Mouse (Mus musculus) midbrain, embryonic 16.5 days (tissue): ENCODE data around the gene Kif20b. TPM values are rescaled to one million over a fixed set of nuclear protein-coding genes. Genes with fewer than 3 reads are reported as not detected.

Experiments
- ATAC-seq: fragments of 200-750 bp; cut with Nextera tagmentation; 2 replicates; pipeline ENCODE4 v1.8.0; 2017; ENCODE audit warnings: moderate TSS enrichment
- H3K27ac ChIP-seq: fragments of 300-500 bp; sonication (generic); 2 replicates; pipeline ENCODE4 v1.5.1; 2014; ENCODE audit warnings: mild to moderate bottlenecking, low read length, mixed read lengths
- H3K27me3 ChIP-seq: fragments of 300-500 bp; sonication (generic); 2 replicates; pipeline ENCODE4 v1.6.1; 2014; ENCODE audit warnings: low read depth, low read length, mixed read lengths; ENCODE audit not compliant: control insufficient read depth, insufficient read depth
- H3K36me3 ChIP-seq: fragments of 300-500 bp; sonication (generic); 2 replicates; pipeline ENCODE4 v1.6.1; 2014; ENCODE audit warnings: mild to moderate bottlenecking, low read length, moderate library complexity, mixed read lengths; ENCODE audit not compliant: control insufficient read depth, insufficient read depth
- H3K4me1 ChIP-seq: fragments of 300-500 bp; sonication (generic); 2 replicates; pipeline ENCODE4 v1.6.1; 2014; ENCODE audit warnings: mild to moderate bottlenecking, low read length, mixed read lengths; ENCODE audit not compliant: control insufficient read depth, insufficient read depth
- H3K4me2 ChIP-seq: fragments of 300-500 bp; sonication (generic); 2 replicates; pipeline ENCODE4 v1.6.1; 2014; ENCODE audit warnings: mild to moderate bottlenecking, low read length, mixed read lengths
- H3K4me3 ChIP-seq: fragments of 300-500 bp; sonication (generic); 2 replicates; pipeline ENCODE4 v1.5.1; 2014; ENCODE audit warnings: low read depth, mild to moderate bottlenecking, low read length, moderate library complexity, mixed read lengths
- H3K9ac ChIP-seq: fragments of 300-500 bp; sonication (generic); 2 replicates; pipeline ENCODE4 v1.6.1; 2014; ENCODE audit warnings: low read depth, low read length, mixed read lengths
- H3K9me3 ChIP-seq: fragments of 300-500 bp; sonication (generic); replicated peaks from 2 replicates; pipeline ENCODE4 v1.6.1; 2014; ENCODE audit warnings: mild to moderate bottlenecking, low read length, mixed read lengths; ENCODE audit not compliant: control insufficient read depth, poor library complexity, severe bottlenecking
- WGBS: fragments of 180-500 bp; shearing (Covaris S2); extraction: QIAGEN DNeasy Blood & Tissue Kit; methylation state at CpG from one replicate; pipeline ENCODE4 v1.1.7; 2014; 5-methylcytosine and 5-hydroxymethylcytosine counted together
- microRNA counts: library from miRNA; unstranded; fragments of <30 nt; microRNA quantifications from one replicate; lab custom pipeline; 2016
- microRNA-seq: library from miRNA; unstranded; fragments of <30 nt; microRNA quantifications from one replicate; pipeline ENCODE4, GENCODE M21; 2017
- polyA plus RNA-seq: library from polyadenylated mRNA; unstranded; fragments of >200 nt; fragmentation: Nextera tagmentation; extraction: Ambion mirVana; gene quantifications from 2 replicates; pipeline ENCODE4 v1.2.1, GENCODE M21; 2015

Kif20b gene
- polyA plus RNA-seq, 1 experiment from 2014 or later = 8.1 TPM

DNA sequence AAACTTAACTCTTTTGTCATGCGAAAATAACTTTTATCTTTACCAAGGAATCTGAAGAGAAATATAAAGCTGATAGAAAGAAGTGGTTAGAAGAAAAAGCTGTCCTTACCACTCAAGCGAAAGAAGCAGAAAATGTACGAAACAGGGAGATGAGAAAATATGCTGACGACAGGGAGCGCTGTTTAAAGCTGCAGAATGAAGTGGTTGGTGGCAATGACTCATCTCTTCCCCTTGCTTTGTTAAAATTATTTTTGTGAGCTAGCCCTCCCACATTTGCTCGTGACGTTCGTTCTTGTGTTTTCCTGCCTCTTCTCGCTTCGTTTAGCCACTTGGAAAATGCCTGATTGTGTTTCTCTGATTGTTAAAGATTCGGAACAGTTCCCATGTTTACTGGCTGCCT lies 37.2 kb downstream of the Kif20b start:
- Histone ChIP-seq H3K36me3 (0 out of 2 replicates have a peak, but pooled peaks cover 2% of the 10 kb centered on the region), H3K4me3 (no peak overlapping the region), H3K9me3 (no peaks in the 10 kb centered on the region), H3K27me3 (no peaks in the 10 kb centered on the region), H3K4me1 (no peaks in the 10 kb centered on the region), H3K9ac (no peak overlapping the region), H3K27ac (no peak overlapping the region), H3K4me2 (no peak overlapping the region)
- WGBS = 88% methylated on average over 11 of the region's 11 CpGs
- no peak for ATAC-seq

DNA sequence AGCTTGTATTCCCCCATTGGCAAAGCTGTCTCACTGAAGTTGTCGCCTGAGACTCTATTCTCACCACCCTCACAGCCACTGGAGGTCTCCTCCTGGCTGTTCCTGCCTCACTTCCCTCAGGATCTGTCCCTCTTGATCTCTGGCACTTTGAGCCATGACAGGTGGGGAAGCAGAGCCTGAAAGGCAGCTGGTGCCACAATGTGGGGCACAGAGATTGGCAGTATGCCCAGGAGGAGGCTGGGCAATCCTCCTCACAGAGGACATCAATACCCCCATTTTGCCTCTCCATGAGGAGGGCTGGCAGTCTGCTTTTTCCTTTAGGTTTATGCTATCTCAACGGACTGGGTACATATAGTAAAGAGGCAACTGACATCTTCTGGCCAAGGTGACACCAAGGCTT lies 62.6 kb downstream of the Kif20b start:
- H3K9me3 ChIP-seq = no peaks in the 10 kb centered on the region
- no peak overlapping the region for H3K27ac ChIP-seq
- no peak overlapping the region for H3K4me3 ChIP-seq
- no peak overlapping the region for H3K4me2 ChIP-seq
- no peak for ATAC-seq
- H3K4me1 ChIP-seq = no peaks in the 10 kb centered on the region
- H3K27me3 ChIP-seq = no peaks in the 10 kb centered on the region
- no peaks in the 10 kb centered on the region for H3K36me3 ChIP-seq
- WGBS = 61% methylated on average over 2 of the region's 2 CpGs
- no peak overlapping the region for H3K9ac ChIP-seq

DNA sequence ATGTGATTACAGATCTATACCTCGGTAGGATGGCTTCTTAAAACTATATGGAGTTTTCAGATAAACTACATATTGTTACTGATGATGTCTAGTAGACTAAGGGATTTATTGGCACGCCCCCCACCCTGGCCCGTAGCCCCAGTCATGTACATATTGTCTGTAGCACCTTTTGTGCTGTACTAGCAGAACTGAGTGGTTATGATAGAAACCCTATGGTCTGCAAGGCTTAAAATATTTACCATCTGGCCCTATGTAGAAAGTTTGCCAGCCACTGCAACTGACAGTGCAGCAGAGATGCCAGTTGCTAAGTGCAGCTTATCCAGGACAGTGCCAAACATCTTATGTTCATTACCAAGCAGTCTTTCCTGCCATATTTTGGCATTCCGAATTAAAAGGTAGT lies 68.3 kb downstream of the Kif20b start:
- ATAC-seq = no peak
- WGBS = 78% methylated on average over 4 of the region's 4 CpGs

GRCm38 (mm10) chr19:34992969-34993527 lies 70.9 kb downstream of the Kif20b start:
- Histone ChIP-seq H3K27ac (no peak overlapping the region), H3K36me3 (no peaks in the 10 kb centered on the region), H3K4me1 (no peaks in the 10 kb centered on the region), H3K9ac (no peak overlapping the region), H3K4me2 (no peak overlapping the region), H3K9me3 (no peaks in the 10 kb centered on the region), H3K4me3 (no peak overlapping the region), H3K27me3 (no peaks in the 10 kb centered on the region)
- peak; percentile 85 for ATAC-seq
- WGBS = 10% methylated on average over 1 of the region's 1 CpGs

More for the DNA sequence above, 68.3 kb downstream of the Kif20b start:
- H3K4me2 ChIP-seq = no peak overlapping the region
- H3K36me3 ChIP-seq = no peaks in the 10 kb centered on the region
- H3K27ac ChIP-seq = no peak overlapping the region
- no peaks in the 10 kb centered on the region for H3K9me3 ChIP-seq
- H3K9ac ChIP-seq = no peak overlapping the region
- no peak overlapping the region for H3K4me3 ChIP-seq
- no peaks in the 10 kb centered on the region for H3K27me3 ChIP-seq
- H3K4me1 ChIP-seq = no peaks in the 10 kb centered on the region

GRCm38 (mm10) chr19:35015058-35015457 lies 92.9 kb downstream of the Kif20b start:
- H3K4me3 ChIP-seq = no peak overlapping the region
- H3K9me3 ChIP-seq = no peaks in the 10 kb centered on the region
- H3K36me3 ChIP-seq = no peaks in the 10 kb centered on the region
- no peak overlapping the region for H3K4me2 ChIP-seq
- no peak for ATAC-seq
- H3K9ac ChIP-seq = no peak overlapping the region
- no peaks in the 10 kb centered on the region for H3K4me1 ChIP-seq
- no peak overlapping the region for H3K27ac ChIP-seq
- 55% methylated on average over 3 of the region's 3 CpGs for WGBS
- H3K27me3 ChIP-seq = no peaks in the 10 kb centered on the region

- Histone ChIP-seq H3K9ac (no peak overlapping the region), H3K4me3 (no peak overlapping the region), H3K4me2 (no peak overlapping the region), H3K27ac (no peak overlapping the region), H3K9me3 (no peaks in the 10 kb centered on the region), H3K4me1 (no peaks in the 10 kb centered on the region), H3K36me3 (no peaks in the 10 kb centered on the region), H3K27me3 (no peaks in the 10 kb centered on the region)
- no peak for ATAC-seq
- 73% methylated on average over 4 of the region's 4 CpGs for WGBS
Observed at GRCm38 (mm10) chr19:35017474-35018208, 95.5 kb downstream of the Kif20b start.

DNA sequence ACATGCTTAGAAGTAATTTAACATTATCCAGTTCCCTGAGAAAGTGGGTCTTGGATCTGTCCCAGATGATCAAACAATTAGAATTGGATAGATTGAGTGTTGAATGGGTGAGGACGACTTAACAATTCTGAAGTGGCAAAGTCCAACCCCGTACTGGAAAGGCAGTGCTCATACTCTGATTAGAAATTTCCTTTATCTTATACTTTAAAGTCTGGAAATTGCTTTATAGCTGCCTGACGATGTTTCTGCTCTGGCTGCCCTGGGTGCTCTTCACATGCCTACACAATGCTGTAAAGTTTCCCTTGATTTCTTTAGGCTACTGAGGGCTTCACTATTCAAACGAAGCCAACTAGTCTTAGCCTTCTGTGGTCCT lies 96.0 kb downstream of the Kif20b start:
- Histone ChIP-seq H3K9me3 (no peaks in the 10 kb centered on the region), H3K4me1 (no peaks in the 10 kb centered on the region), H3K36me3 (no peaks in the 10 kb centered on the region), H3K27ac (no peak overlapping the region), H3K4me2 (no peak overlapping the region), H3K9ac (no peak overlapping the region), H3K4me3 (no peak overlapping the region), H3K27me3 (no peaks in the 10 kb centered on the region)
- WGBS = 76% methylated on average over 4 of the region's 4 CpGs
- no peak for ATAC-seq

MicroRNAs within 50 kb of the gene (microRNA counts, 519-probe panel; counts per million panel counts)
- 386 counts per million, percentile 18 among the panel's probes with 10 or more counts for microRNA mmu-miR-1950 (lab: Ali Mortazavi, UCI)

Small RNA genes lying within 50 kb of the gene (microRNA-seq; reads per million reads assigned to microRNA genes)
- gene Mir1950 = not detected

Other genes with a start within 250 kb of the Kif20b start
- 2.8 and 3.0 TPM in 2 replicates for gene Slc16a12, start 175.1 kb upstream of the Kif20b start, polyA plus RNA-seq
- gene Pank1, start 42.9 kb upstream of the Kif20b start, polyA plus RNA-seq = 8.2 and 8.8 TPM in 2 replicates